Mouse (Mus musculus): Measurements from ENCODE around the gene Nup107. TPM values are rescaled to one million over a fixed set of nuclear protein-coding genes. Genes with fewer than 3 reads are reported as not detected.
"Not testable (repeated sequence)": the region's sequence is repeated elsewhere in the genome, so short reads cannot be mapped to it uniquely, and the experiment has no call there.

Nup107 gene
- polyA plus RNA-seq, 1 experiment from 2014 or later: 84.0 TPM

- Histone ChIP-seq H3K4me1 (no peaks in the 10 kb centered on the region), H3K9me3 (no peaks in the 10 kb centered on the region), H3K4me3 (no peak overlapping the region), H3K27ac (no peak overlapping the region), H3K36me3 (peaks cover 96% of the 10 kb centered on the region), H3K27me3 (ENCODE audit: insufficient read depth, poor library complexity, severe bottlenecking) (no peaks in the 10 kb centered on the region)
- 95% methylated on average over 16 of the region's 16 CpGs for WGBS
- DNase-seq (ENCODE audit: low spot score): no peak
Measured at GRCm38 (mm10) chr10:117763588-117764190, 28.8 kb downstream of the Nup107 start.

GRCm38 (mm10) chr10:117762966-117763365, 29.5 kb downstream of the Nup107 start:
- no peak for DNase-seq (ENCODE audit: low spot score)
- Histone ChIP-seq H3K27me3 (ENCODE audit: insufficient read depth, poor library complexity, severe bottlenecking) (no peaks in the 10 kb centered on the region), H3K9me3 (no peaks in the 10 kb centered on the region), H3K4me1 (no peaks in the 10 kb centered on the region), H3K27ac (no peak overlapping the region), H3K4me3 (no peak overlapping the region), H3K36me3 (peaks cover 96% of the 10 kb centered on the region)
- 95% methylated on average over 12 of the region's 12 CpGs for WGBS

- Histone ChIP-seq H3K9me3 (no peaks in the 10 kb centered on the region), H3K4me3 (no peak overlapping the region), H3K4me1 (no peaks in the 10 kb centered on the region), H3K36me3 (peaks cover 96% of the 10 kb centered on the region), H3K27me3 (ENCODE audit: insufficient read depth, poor library complexity, severe bottlenecking) (no peaks in the 10 kb centered on the region), H3K27ac (no peak overlapping the region)
- 93% methylated on average over 2 of the region's 2 CpGs for WGBS
- no peak for DNase-seq (ENCODE audit: low spot score)
Measured at GRCm38 (mm10) chr10:117762281-117762830, 30.1 kb downstream of the Nup107 start.

- Histone ChIP-seq H3K27ac (no peak overlapping the region), H3K4me1 (no peaks in the 10 kb centered on the region), H3K4me3 (no peak overlapping the region), H3K27me3 (ENCODE audit: insufficient read depth, poor library complexity, severe bottlenecking) (no peaks in the 10 kb centered on the region), H3K36me3 (peaks cover 97% of the 10 kb centered on the region), H3K9me3 (no peaks in the 10 kb centered on the region)
- 92% methylated on average over 6 of the region's 6 CpGs for WGBS
- no peak for DNase-seq (ENCODE audit: low spot score)
Measured at GRCm38 (mm10) chr10:117761551-117761950, 31.0 kb downstream of the Nup107 start.

GRCm38 (mm10) chr10:117760831-117761335, 31.6 kb downstream of the Nup107 start:
- no peaks in the 10 kb centered on the region for H3K4me1 ChIP-seq
- H3K9me3 ChIP-seq: no peaks in the 10 kb centered on the region
- 95% methylated on average over 9 of the region's 9 CpGs for WGBS
- no peak overlapping the region for H3K27ac ChIP-seq
- no peak for DNase-seq (ENCODE audit: low spot score)
- H3K36me3 ChIP-seq: peaks cover 97% of the 10 kb centered on the region
- no peaks in the 10 kb centered on the region for H3K27me3 ChIP-seq (ENCODE audit: insufficient read depth, poor library complexity, severe bottlenecking)
- H3K4me3 ChIP-seq: no peak overlapping the region

- no peak for DNase-seq (ENCODE audit: low spot score)
- 90% methylated on average over 10 of the region's 10 CpGs for WGBS
- Histone ChIP-seq H3K4me3 (no peak overlapping the region), H3K9me3 (no peaks in the 10 kb centered on the region), H3K27me3 (ENCODE audit: insufficient read depth, poor library complexity, severe bottlenecking) (no peaks in the 10 kb centered on the region), H3K4me1 (no peaks in the 10 kb centered on the region), H3K36me3 (peaks cover 97% of the 10 kb centered on the region), H3K27ac (no peak overlapping the region)
Measured at GRCm38 (mm10) chr10:117759844-117760630, 32.5 kb downstream of the Nup107 start.

- DNase-seq (ENCODE audit: low spot score): no peak
- Histone ChIP-seq H3K4me1 (no peaks in the 10 kb centered on the region), H3K27me3 (ENCODE audit: insufficient read depth, poor library complexity, severe bottlenecking) (no peaks in the 10 kb centered on the region), H3K9me3 (no peaks in the 10 kb centered on the region), H3K4me3 (no peak overlapping the region), H3K36me3 (peaks cover 97% of the 10 kb centered on the region), H3K27ac (no peak overlapping the region)
- 84% methylated on average over 18 of the region's 18 CpGs for WGBS
Measured at GRCm38 (mm10) chr10:117758749-117759727, 33.5 kb downstream of the Nup107 start.

GRCm38 (mm10) chr10:117758344-117758743, 34.2 kb downstream of the Nup107 start:
- WGBS: 95% methylated on average over 3 of the region's 3 CpGs
- not testable (repeated sequence) for H3K27me3 ChIP-seq (ENCODE audit: insufficient read depth, poor library complexity, severe bottlenecking); H3K4me1 ChIP-seq; H3K9me3 ChIP-seq; DNase-seq (ENCODE audit: low spot score); H3K4me3 ChIP-seq; H3K27ac ChIP-seq
- peaks cover 90% of the 10 kb centered on the region for H3K36me3 ChIP-seq

GRCm38 (mm10) chr10:117757796-117758342, 34.6 kb downstream of the Nup107 start:
- no peak for DNase-seq (ENCODE audit: low spot score)
- H3K27ac ChIP-seq: no peak overlapping the region
- no peaks in the 10 kb centered on the region for H3K4me1 ChIP-seq
- H3K9me3 ChIP-seq: no peaks in the 10 kb centered on the region
- no peak overlapping the region for H3K4me3 ChIP-seq
- 93% methylated on average over 7 of the region's 7 CpGs for WGBS
- peaks cover 90% of the 10 kb centered on the region for H3K36me3 ChIP-seq
- no peaks in the 10 kb centered on the region for H3K27me3 ChIP-seq (ENCODE audit: insufficient read depth, poor library complexity, severe bottlenecking)

GRCm38 (mm10) chr10:117757259-117757658, 35.2 kb downstream of the Nup107 start:
- Histone ChIP-seq H3K4me1 (no peaks in the 10 kb centered on the region), H3K27ac (no peak overlapping the region), H3K9me3 (no peaks in the 10 kb centered on the region), H3K4me3 (no peak overlapping the region), H3K27me3 (ENCODE audit: insufficient read depth, poor library complexity, severe bottlenecking) (no peaks in the 10 kb centered on the region), H3K36me3 (peaks cover 85% of the 10 kb centered on the region)
- no peak for DNase-seq (ENCODE audit: low spot score)
- WGBS: 89% methylated on average over 1 of the region's 1 CpGs

GRCm38 (mm10) chr10:117756784-117757183, 35.7 kb downstream of the Nup107 start:
- no peak overlapping the region for H3K4me3 ChIP-seq
- no peak overlapping the region for H3K27ac ChIP-seq
- no peak for DNase-seq (ENCODE audit: low spot score)
- no peaks in the 10 kb centered on the region for H3K27me3 ChIP-seq (ENCODE audit: insufficient read depth, poor library complexity, severe bottlenecking)
- H3K36me3 ChIP-seq: peaks cover 85% of the 10 kb centered on the region
- no peaks in the 10 kb centered on the region for H3K4me1 ChIP-seq
- WGBS: 92% methylated on average over 5 of the region's 5 CpGs
- H3K9me3 ChIP-seq: no peaks in the 10 kb centered on the region

GRCm38 (mm10) chr10:117755799-117756467, 36.6 kb downstream of the Nup107 start:
- Histone ChIP-seq H3K36me3 (peaks cover 85% of the 10 kb centered on the region), H3K4me1 (no peaks in the 10 kb centered on the region), H3K4me3 (no peak overlapping the region), H3K27me3 (ENCODE audit: insufficient read depth, poor library complexity, severe bottlenecking) (no peaks in the 10 kb centered on the region), H3K9me3 (no peaks in the 10 kb centered on the region), H3K27ac (no peak overlapping the region)
- 93% methylated on average over 11 of the region's 11 CpGs for WGBS
- DNase-seq (ENCODE audit: low spot score): no peak
